Mouse (Mus musculus): ENCODE measurements at regions not wholly inside any gene's neighbourhood (a gene's known extent, or its start where the extent isn't known, plus 50 kb on each side); places are given as distances from the start of the nearest gene placed in this dataset.
A peak's percentile ranks its signal among the peaks of the same experiment; 100 is the strongest.

DNA sequence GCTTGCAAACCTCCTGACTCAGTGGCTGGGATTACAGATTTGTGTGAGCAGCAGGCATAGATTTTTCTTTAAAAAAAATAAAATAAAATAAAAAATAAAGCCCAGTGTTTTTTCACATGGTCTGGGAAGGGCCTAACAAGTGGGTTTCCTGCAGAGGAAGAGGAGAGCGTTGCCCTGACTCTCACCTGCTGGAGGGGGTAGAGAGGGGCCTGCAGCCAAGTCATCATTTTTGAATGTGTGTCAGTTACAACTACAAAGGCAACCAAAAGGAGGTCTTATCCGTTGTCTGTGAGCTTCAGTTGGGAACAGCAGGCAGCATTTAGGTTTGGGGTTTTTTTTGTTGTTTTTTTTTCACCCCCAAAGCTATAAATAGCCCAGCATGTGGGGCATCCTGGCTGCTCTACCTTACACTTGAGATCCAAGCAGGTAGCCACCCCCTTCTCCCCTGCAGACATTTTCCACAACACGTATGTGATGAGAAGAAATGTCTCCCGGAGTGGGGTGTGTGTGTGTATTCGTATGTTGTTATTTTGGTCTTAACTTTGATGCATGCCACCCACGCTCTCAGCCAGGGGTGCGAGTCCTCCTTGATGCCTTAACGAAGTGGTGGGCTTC, 285.7 kb upstream of the 4930412O13Rik start:
- H3K4me3 ChIP-seq (replicated peaks; ENCODE audit: low read length), result no peak overlapping the region
- ATAC-seq (ENCODE audit: insufficient read depth, low FRiP score), result no peak
- no peak overlapping the region for H3K9ac ChIP-seq (ENCODE audit: low read length)
- no peak overlapping the region for H3K4me2 ChIP-seq (ENCODE audit: low read depth, low read length)
- no peak overlapping the region for H3K27ac ChIP-seq (ENCODE audit: low read length)
- H3K36me3 ChIP-seq (ENCODE audit: control insufficient read depth, insufficient read depth, low read length), result no peaks in the 10 kb centered on the region
- no peaks in the 10 kb centered on the region for H3K9me3 ChIP-seq (replicated peaks; ENCODE audit: control insufficient read depth, low read length)
- WGBS, result 81% methylated on average over 8 of the region's 8 CpGs
- H3K4me1 ChIP-seq (ENCODE audit: control insufficient read depth, insufficient read depth, low read length), result no peaks in the 10 kb centered on the region
- H3K27me3 ChIP-seq (ENCODE audit: control insufficient read depth, insufficient read depth, low read length), result no peaks in the 10 kb centered on the region

DNA sequence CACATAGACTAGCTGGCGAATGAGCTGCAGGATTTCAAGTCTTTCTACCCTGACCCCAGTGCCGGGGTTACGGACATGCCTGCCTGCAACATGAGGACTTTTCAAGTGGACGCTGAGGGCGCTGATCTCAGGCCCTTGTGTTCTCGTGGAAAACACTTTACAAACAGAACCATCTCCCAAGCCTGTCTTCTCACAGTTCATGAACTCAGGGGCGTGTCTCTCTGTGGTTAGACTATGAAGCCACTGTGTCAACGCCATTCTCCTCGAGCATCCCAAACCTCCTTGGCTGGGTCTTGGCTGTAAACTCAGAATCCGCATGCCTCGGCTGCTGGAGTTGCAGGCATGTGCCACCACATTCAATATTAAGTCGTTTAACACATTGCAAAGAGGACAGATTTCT, 284.9 kb upstream of the 4930412O13Rik start:
- H3K36me3 ChIP-seq (ENCODE audit: control insufficient read depth, insufficient read depth, low read length), result no peaks in the 10 kb centered on the region
- H3K27ac ChIP-seq (ENCODE audit: low read length), result no peak overlapping the region
- H3K4me3 ChIP-seq (replicated peaks; ENCODE audit: low read length), result no peak overlapping the region
- no peak overlapping the region for H3K9ac ChIP-seq (ENCODE audit: low read length)
- no peaks in the 10 kb centered on the region for H3K4me1 ChIP-seq (ENCODE audit: control insufficient read depth, insufficient read depth, low read length)
- 67% methylated on average over 12 of the region's 12 CpGs for WGBS
- no peaks in the 10 kb centered on the region for H3K27me3 ChIP-seq (ENCODE audit: control insufficient read depth, insufficient read depth, low read length)
- no peak for ATAC-seq (ENCODE audit: insufficient read depth, low FRiP score)
- no peaks in the 10 kb centered on the region for H3K9me3 ChIP-seq (replicated peaks; ENCODE audit: control insufficient read depth, low read length)
- no peak overlapping the region for H3K4me2 ChIP-seq (ENCODE audit: low read depth, low read length)

DNA sequence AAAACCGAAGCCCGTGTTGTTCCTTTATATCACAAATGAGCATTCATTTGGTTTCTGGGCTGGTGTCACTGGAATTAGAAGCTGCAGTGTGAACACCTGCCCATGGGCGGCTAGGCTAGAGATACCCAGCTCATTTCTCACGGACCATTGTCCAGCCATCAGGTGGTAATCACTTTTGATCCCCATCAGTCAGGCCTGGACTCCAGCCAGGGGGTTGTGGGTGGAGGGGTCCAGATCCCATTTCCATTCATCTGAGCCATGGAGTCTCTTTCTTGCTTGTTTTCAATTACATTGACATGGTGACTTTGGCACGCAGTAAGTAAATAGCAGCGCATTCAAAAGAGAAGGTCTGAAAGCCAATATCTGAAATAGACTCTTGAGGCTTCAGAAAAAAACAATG, 276.1 kb upstream of the 4930412O13Rik start:
- Histone ChIP-seq H3K4me1 (ENCODE audit: control insufficient read depth, insufficient read depth, low read length) (no peaks in the 10 kb centered on the region), H3K4me3 (replicated peaks; ENCODE audit: low read length) (no peak overlapping the region), H3K9ac (ENCODE audit: low read length) (no peak overlapping the region), H3K9me3 (replicated peaks; ENCODE audit: control insufficient read depth, low read length) (no peaks in the 10 kb centered on the region), H3K36me3 (ENCODE audit: control insufficient read depth, insufficient read depth, low read length) (no peaks in the 10 kb centered on the region), H3K27ac (ENCODE audit: low read length) (no peak overlapping the region), H3K27me3 (ENCODE audit: control insufficient read depth, insufficient read depth, low read length) (no peaks in the 10 kb centered on the region), H3K4me2 (ENCODE audit: low read depth, low read length) (no peak overlapping the region)
- no peak for ATAC-seq (ENCODE audit: insufficient read depth, low FRiP score)
- 71% methylated on average over 6 of the region's 6 CpGs for WGBS

DNA sequence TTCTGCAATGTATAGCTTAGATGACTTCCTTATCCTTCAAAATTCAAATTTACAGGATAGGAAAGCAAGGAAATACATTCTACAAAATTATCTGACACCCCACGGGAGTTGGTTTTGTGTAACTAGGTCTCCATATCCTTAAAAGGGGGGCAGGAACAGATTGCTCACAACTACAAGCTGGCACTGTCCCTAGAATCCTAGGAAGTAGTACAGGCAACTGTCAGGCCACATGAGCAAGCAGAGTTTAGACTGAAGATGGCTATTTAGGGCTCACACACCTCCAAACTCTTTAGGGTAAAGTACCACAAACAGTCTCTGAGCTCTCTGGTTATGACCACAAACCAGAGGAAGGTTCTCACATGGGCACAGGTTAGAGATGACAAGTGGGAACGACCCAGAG, 273.5 kb upstream of the 4930412O13Rik start:
- 81% methylated on average over 2 of the region's 2 CpGs for WGBS

DNA sequence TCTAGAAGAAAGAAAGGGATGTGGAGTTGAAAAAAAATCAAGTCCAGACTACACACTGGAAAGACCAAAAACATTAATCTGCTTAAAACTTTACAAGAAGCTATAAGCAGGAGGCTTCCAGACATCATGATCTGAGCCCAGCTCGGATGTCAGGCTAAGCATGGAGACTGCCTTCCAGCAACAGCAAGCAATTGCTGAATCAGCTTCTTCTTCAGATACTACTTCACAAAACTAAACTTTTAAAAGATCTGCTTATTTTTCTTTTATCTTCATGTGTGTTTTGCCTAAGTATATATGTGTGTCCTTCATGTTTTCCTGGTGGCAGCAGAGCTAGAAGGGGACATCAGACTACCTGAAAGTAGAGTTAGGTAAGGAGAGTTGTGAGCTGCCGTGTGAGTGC, 266.6 kb upstream of the 4930412O13Rik start:
- no peak overlapping the region for H3K4me2 ChIP-seq (ENCODE audit: low read depth, low read length)
- no peaks in the 10 kb centered on the region for H3K4me1 ChIP-seq (ENCODE audit: control insufficient read depth, insufficient read depth, low read length)
- H3K9ac ChIP-seq (ENCODE audit: low read length), result no peak overlapping the region
- H3K9me3 ChIP-seq (replicated peaks; ENCODE audit: control insufficient read depth, low read length), result no peaks in the 10 kb centered on the region
- no peaks in the 10 kb centered on the region for H3K27me3 ChIP-seq (ENCODE audit: control insufficient read depth, insufficient read depth, low read length)
- no peak overlapping the region for H3K27ac ChIP-seq (ENCODE audit: low read length)
- no peaks in the 10 kb centered on the region for H3K36me3 ChIP-seq (ENCODE audit: control insufficient read depth, insufficient read depth, low read length)
- no peak overlapping the region for H3K4me3 ChIP-seq (replicated peaks; ENCODE audit: low read length)
- no peak for ATAC-seq (ENCODE audit: insufficient read depth, low FRiP score)
- WGBS, result 67% methylated on average over 2 of the region's 2 CpGs

More for the DNA sequence above, 273.5 kb upstream of the 4930412O13Rik start:
- no peak overlapping the region for H3K27ac ChIP-seq (ENCODE audit: low read length)
- no peak overlapping the region for H3K4me2 ChIP-seq (ENCODE audit: low read depth, low read length)
- ATAC-seq (ENCODE audit: insufficient read depth, low FRiP score), result no peak
- no peaks in the 10 kb centered on the region for H3K36me3 ChIP-seq (ENCODE audit: control insufficient read depth, insufficient read depth, low read length)
- no peak overlapping the region for H3K4me3 ChIP-seq (replicated peaks; ENCODE audit: low read length)
- H3K9ac ChIP-seq (ENCODE audit: low read length), result no peak overlapping the region
- no peaks in the 10 kb centered on the region for H3K4me1 ChIP-seq (ENCODE audit: control insufficient read depth, insufficient read depth, low read length)
- no peaks in the 10 kb centered on the region for H3K9me3 ChIP-seq (replicated peaks; ENCODE audit: control insufficient read depth, low read length)
- H3K27me3 ChIP-seq (ENCODE audit: control insufficient read depth, insufficient read depth, low read length), result no peaks in the 10 kb centered on the region

DNA sequence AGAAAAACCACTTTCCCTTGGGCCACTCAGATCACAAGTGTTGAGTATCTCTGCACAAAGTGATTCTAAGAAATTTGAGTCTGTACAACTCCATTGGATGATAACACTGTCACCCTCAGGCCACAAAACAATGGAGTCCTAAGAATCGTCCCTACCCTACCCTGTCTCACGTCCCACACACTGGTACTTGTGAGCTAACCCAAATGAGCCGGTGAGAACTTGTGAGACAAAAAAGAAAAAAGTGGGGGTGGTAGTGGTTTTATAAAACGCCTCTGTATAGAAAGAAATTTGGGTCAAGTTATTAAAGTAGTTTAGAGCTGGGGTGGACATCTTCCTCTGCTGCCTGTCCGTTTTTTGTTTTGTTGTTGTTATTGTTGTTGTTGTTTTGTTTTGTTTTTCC, 264.8 kb upstream of the 4930412O13Rik start:
- Histone ChIP-seq H3K36me3 (ENCODE audit: control insufficient read depth, insufficient read depth, low read length) (no peaks in the 10 kb centered on the region), H3K4me1 (ENCODE audit: control insufficient read depth, insufficient read depth, low read length) (peaks cover 9% of the 10 kb centered on the region), H3K27ac (ENCODE audit: low read length) (no peak overlapping the region), H3K9me3 (replicated peaks; ENCODE audit: control insufficient read depth, low read length) (no peaks in the 10 kb centered on the region), H3K4me3 (replicated peaks; ENCODE audit: low read length) (no peak overlapping the region), H3K27me3 (ENCODE audit: control insufficient read depth, insufficient read depth, low read length) (no peaks in the 10 kb centered on the region), H3K9ac (ENCODE audit: low read length) (no peak overlapping the region), H3K4me2 (ENCODE audit: low read depth, low read length) (no peak overlapping the region)
- ATAC-seq (ENCODE audit: insufficient read depth, low FRiP score), result no peak
- 85% methylated on average over 5 of the region's 5 CpGs for WGBS

DNA sequence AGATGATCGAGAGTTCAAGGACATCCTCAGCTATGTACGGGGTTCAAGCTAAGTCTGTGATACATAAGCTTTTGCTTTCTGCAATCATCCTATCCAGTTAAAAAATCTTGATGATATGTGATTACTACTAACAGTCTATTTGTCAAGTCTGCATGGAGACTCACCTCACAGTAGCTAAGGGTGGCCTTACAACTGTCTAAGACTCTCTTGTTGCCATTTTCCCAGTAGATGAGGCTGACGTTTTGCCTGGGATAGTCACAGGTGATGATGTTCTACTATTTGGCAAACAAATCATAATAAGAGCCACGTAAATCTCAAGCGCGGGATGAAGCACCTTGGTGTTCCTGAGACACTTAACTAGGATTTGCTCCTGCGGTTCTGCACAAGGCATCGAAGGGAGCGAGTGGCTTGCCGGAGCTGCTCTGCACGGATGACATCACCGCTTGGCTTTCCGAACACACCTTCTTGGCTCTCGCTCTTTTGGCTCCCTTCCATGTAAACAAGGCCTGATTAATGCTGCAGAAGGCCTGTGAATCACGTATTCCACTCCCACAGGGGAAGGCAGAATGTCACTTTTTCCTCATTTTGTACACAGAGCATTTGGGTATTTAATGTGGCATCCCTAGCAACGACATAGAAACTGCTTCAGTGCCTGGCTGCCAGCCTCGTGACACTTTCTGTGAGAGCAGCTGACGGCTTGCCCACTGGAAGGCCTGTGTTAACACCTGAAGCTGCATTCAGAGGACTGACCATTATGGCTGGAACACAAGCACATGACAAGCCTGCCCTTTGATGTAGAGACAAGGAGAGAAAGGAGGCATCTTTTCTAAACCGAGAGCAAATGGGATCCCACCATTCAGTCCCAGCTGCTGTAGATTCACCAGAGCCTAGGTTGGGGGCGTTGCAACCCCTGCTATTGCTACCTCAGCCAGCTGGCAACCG, 260.5 kb upstream of the 4930412O13Rik start:
- Histone ChIP-seq H3K36me3 (ENCODE audit: control insufficient read depth, insufficient read depth, low read length) (no peaks in the 10 kb centered on the region), H3K4me3 (replicated peaks; ENCODE audit: low read length) (no peak overlapping the region), H3K9ac (ENCODE audit: low read length) (no peak overlapping the region), H3K4me1 (ENCODE audit: control insufficient read depth, insufficient read depth, low read length) (peaks cover 9% of the 10 kb centered on the region), H3K4me2 (ENCODE audit: low read depth, low read length) (peak overlapping the region; percentile 27; the same call in 1 of the 2 replicates), H3K27ac (ENCODE audit: low read length) (no peak overlapping the region), H3K27me3 (ENCODE audit: control insufficient read depth, insufficient read depth, low read length) (no peaks in the 10 kb centered on the region), H3K9me3 (replicated peaks; ENCODE audit: control insufficient read depth, low read length) (no peaks in the 10 kb centered on the region)
- peak; percentile 89 for ATAC-seq (ENCODE audit: insufficient read depth, low FRiP score)
- 44% methylated on average over 21 of the region's 21 CpGs for WGBS

DNA sequence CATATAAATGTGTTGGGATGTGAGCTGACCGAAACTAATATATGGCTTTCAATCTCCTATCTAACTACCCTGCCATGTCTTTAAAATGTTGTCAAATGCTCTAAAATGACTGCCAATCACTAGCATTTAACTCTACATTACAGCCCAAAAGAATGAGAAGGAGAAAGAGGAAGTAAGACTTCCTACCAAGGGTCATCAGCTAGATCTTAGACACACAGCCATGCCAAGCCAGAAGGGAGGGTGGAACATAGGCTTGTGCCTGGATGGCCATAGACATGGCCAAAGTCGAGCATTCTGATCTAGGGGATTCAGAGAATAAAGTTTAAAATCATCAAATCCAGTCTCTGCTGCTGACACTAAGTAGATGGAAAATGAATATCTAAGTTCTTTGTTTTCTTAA, 257.4 kb upstream of the 4930412O13Rik start:
- Histone ChIP-seq H3K4me1 (ENCODE audit: control insufficient read depth, insufficient read depth, low read length) (peaks cover 9% of the 10 kb centered on the region), H3K4me2 (ENCODE audit: low read depth, low read length) (no peak overlapping the region), H3K27me3 (ENCODE audit: control insufficient read depth, insufficient read depth, low read length) (no peaks in the 10 kb centered on the region), H3K36me3 (ENCODE audit: control insufficient read depth, insufficient read depth, low read length) (no peaks in the 10 kb centered on the region), H3K4me3 (replicated peaks; ENCODE audit: low read length) (no peak overlapping the region), H3K9ac (ENCODE audit: low read length) (no peak overlapping the region), H3K27ac (ENCODE audit: low read length) (no peak overlapping the region), H3K9me3 (replicated peaks; ENCODE audit: control insufficient read depth, low read length) (no peaks in the 10 kb centered on the region)
- 80% methylated on average over 2 of the region's 2 CpGs for WGBS
- ATAC-seq (ENCODE audit: insufficient read depth, low FRiP score), result no peak

DNA sequence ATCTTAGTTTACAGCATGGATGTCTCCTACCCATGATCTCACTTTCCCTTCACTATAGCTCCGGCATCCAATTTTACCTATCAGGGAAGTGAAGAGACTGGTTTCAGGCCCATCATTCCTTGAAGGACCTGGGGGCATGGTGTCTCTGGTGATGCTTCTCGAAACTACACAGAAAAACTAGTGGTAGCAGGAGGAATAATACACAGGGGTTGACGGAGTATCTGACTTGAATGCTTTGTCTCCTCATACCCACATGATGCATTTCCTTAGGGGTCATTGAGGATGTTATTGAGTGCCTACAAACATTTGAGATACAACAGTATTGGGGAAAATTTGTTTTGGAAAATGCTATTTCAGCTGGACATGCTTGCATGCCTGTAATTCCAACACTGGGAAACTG, 253.0 kb upstream of the 4930412O13Rik start:
- Histone ChIP-seq H3K4me3 (replicated peaks; ENCODE audit: low read length) (no peak overlapping the region), H3K27ac (ENCODE audit: low read length) (no peak overlapping the region), H3K36me3 (ENCODE audit: control insufficient read depth, insufficient read depth, low read length) (no peaks in the 10 kb centered on the region), H3K9ac (ENCODE audit: low read length) (no peak overlapping the region), H3K4me1 (ENCODE audit: control insufficient read depth, insufficient read depth, low read length) (no peaks in the 10 kb centered on the region), H3K27me3 (ENCODE audit: control insufficient read depth, insufficient read depth, low read length) (no peaks in the 10 kb centered on the region), H3K9me3 (replicated peaks; ENCODE audit: control insufficient read depth, low read length) (no peaks in the 10 kb centered on the region), H3K4me2 (ENCODE audit: low read depth, low read length) (no peak overlapping the region)
- whole genome bisulfite sequencing, result 90% methylated on average over 3 of the region's 3 CpGs
- ATAC-seq (ENCODE audit: insufficient read depth, low FRiP score), result no peak

All from stomach, embryonic 16.5 days (tissue).